Mouse (Mus musculus) midbrain, postnatal 0 days (tissue): ENCODE results near the gene Pcgf1. TPM values are rescaled to one million over a fixed set of nuclear protein-coding genes. Genes with fewer than 3 reads are reported as not detected.
A peak's percentile ranks its signal among the peaks of the same experiment; 100 is the strongest.

Source experiments
- ATAC-seq: fragments of 200-750 bp; cut with Nextera tagmentation; 2 replicates; pipeline ENCODE4 v1.8.0; 2017; ENCODE audit warnings: moderate number of reproducible peaks, mild to moderate bottlenecking, moderate TSS enrichment, moderate library complexity; ENCODE audit not compliant: low FRiP score
- DNase-seq: peaks from one replicate; pipeline ENCODE4 v3.0.0-alpha.2; 2015; ENCODE audit warnings: low spot score
- H3K27ac ChIP-seq: fragments of 300-500 bp; sonication (generic); 2 replicates; pipeline ENCODE4 v1.5.1; 2014; ENCODE audit warnings: low read depth, mild to moderate bottlenecking, low read length, mixed read lengths
- H3K27me3 ChIP-seq: fragments of 300-500 bp; sonication (generic); 2 replicates; pipeline ENCODE4 v1.6.1; 2014; ENCODE audit warnings: low read length, control low read depth, mixed read lengths; ENCODE audit not compliant: insufficient read depth
- H3K36me3 ChIP-seq: fragments of 300-500 bp; sonication (generic); 2 replicates; pipeline ENCODE4 v1.6.1; 2014; ENCODE audit warnings: low read length, control low read depth, mixed read lengths; ENCODE audit not compliant: insufficient read depth
- H3K4me1 ChIP-seq: fragments of 300-500 bp; sonication (generic); 2 replicates; pipeline ENCODE4 v1.6.1; 2014; ENCODE audit warnings: mild to moderate bottlenecking, control low read depth, antibody characterized with exemption, low read length, mixed read lengths; ENCODE audit not compliant: insufficient read depth
- H3K4me2 ChIP-seq: fragments of 300-500 bp; sonication (generic); 2 replicates; pipeline ENCODE4 v1.6.1; 2014; ENCODE audit warnings: low read depth, mild to moderate bottlenecking, low read length, mixed read lengths; ENCODE audit not compliant: poor library complexity, severe bottlenecking
- H3K4me3 ChIP-seq: fragments of 300-500 bp; sonication (generic); 2 replicates; pipeline ENCODE4 v1.5.1; 2014; ENCODE audit warnings: low read depth, mild to moderate bottlenecking, low read length, moderate library complexity
- H3K9ac ChIP-seq: fragments of 300-500 bp; sonication (generic); replicated peaks from 2 replicates; pipeline ENCODE4 v1.6.1; 2014; ENCODE audit warnings: mild to moderate bottlenecking, low read length, moderate library complexity, mixed read lengths; ENCODE audit not compliant: poor library complexity, severe bottlenecking
- H3K9me3 ChIP-seq: fragments of 300-500 bp; sonication (generic); 2 replicates; pipeline ENCODE4 v1.6.1; 2016; ENCODE audit warnings: low read length, control low read depth
- CTCF ChIP-seq: IDR thresholded peaks from 2 replicates; pipeline ENCODE4 v1.5.1; 2016; ENCODE audit warnings: antibody characterized with exemption, mild to moderate bottlenecking
- WGBS: fragments of 180-500 bp; shearing (Covaris S2); extraction: QIAGEN DNeasy Blood & Tissue Kit; methylation state at CpG from one replicate; pipeline ENCODE4 v1.1.7; 2014; 5-methylcytosine and 5-hydroxymethylcytosine counted together
- polyA plus RNA-seq: library from polyadenylated mRNA; unstranded; fragments of >200 nt; fragmentation: Nextera tagmentation; extraction: Ambion mirVana; gene quantifications from 2 replicates; pipeline ENCODE4 v1.2.1, GENCODE M21; 2015
- total RNA-seq: library from RNA; depleted of rRNA; stranded (reverse); fragments of >200 nt; gene quantifications from 2 replicates; pipeline ENCODE4 v1.2.3, GENCODE M21; 2014

Gene Pcgf1
- total and polyA plus RNA-seq, 2 experiments from 2014 or later, result 11.8 to 30.4 TPM

GRCm38 (mm10) chr6:83068706-83069487 lies 8.8 kb upstream of the Pcgf1 start:
- H3K9me3 ChIP-seq, result no peaks in the 10 kb centered on the region
- H3K27me3 ChIP-seq, result peaks cover 87% of the 10 kb centered on the region
- H3K27ac ChIP-seq, result no peak overlapping the region
- DNase-seq (no peak), ATAC-seq (no peak)
- peaks cover 3% of the 10 kb centered on the region; the same call in 1 of the 2 replicates for H3K4me1 ChIP-seq
- H3K4me2 ChIP-seq, result peak overlapping the region; percentile 16
- H3K36me3 ChIP-seq, result no peaks in the 10 kb centered on the region
- H3K4me3 ChIP-seq, result peak overlapping the region; percentile 12; the same call in 1 of the 2 replicates
- no peak for TF ChIP-seq CTCF
- WGBS, result 1% methylated on average over 69 of the region's 81 CpGs
- H3K9ac ChIP-seq, result no peak overlapping the region

- DNase-seq (no peak), ATAC-seq (no peak)
- Histone ChIP-seq H3K4me2 (no peak overlapping the region), H3K4me3 (0 out of 2 replicates have a peak overlapping the region, but pooled peaks have one; percentile 1), H3K4me1 (peaks cover 3% of the 10 kb centered on the region; the same call in 1 of the 2 replicates), H3K36me3 (no peaks in the 10 kb centered on the region), H3K27me3 (peaks cover 87% of the 10 kb centered on the region), H3K27ac (no peak overlapping the region), H3K9me3 (no peaks in the 10 kb centered on the region), H3K9ac (no peak overlapping the region)
- no peak for TF ChIP-seq CTCF
- WGBS, result 2% methylated on average over 69 of the region's 69 CpGs
Measured at GRCm38 (mm10) chr6:83069488-83070246, 8.0 kb upstream of the Pcgf1 start.

GRCm38 (mm10) chr6:83070247-83070310 lies 7.6 kb upstream of the Pcgf1 start, which contains the start of gene Tlx2:
Gene Tlx2, minus strand, starts transcription at chr6:83070293.
- DNase-seq, result no peak
- Histone ChIP-seq H3K36me3 (no peaks in the 10 kb centered on the region), H3K27ac (no peak within 1 kb of the TSS), H3K9ac (no peak within 1 kb of the TSS), H3K9me3 (no peaks in the 10 kb centered on the region), H3K4me1 (peaks cover 3% of the 10 kb centered on the region; the same call in 1 of the 2 replicates), H3K27me3 (peaks cover 87% of the 10 kb centered on the region), H3K4me3 (peak within 1 kb of the TSS; percentile 12; the same call in 1 of the 2 replicates), H3K4me2 (no peak within 1 kb of the TSS)
- ATAC-seq, result no peak
- WGBS, result 5% methylated on average over 10 of the region's 10 CpGs
- TF ChIP-seq CTCF, result no peak

GRCm38 (mm10) chr6:83070311-83071219 lies 7.1 kb upstream of the Pcgf1 start:
- H3K27ac ChIP-seq, result no peak overlapping the region

GRCm38 (mm10) chr6:83071220-83071619 lies 6.4 kb upstream of the Pcgf1 start:
- H3K9me3 ChIP-seq, result no peaks in the 10 kb centered on the region
- no peak for DNase-seq
- H3K9ac ChIP-seq, result no peak overlapping the region
- peaks cover 3% of the 10 kb centered on the region; the same call in 1 of the 2 replicates for H3K4me1 ChIP-seq
- 0% methylated on average over 24 of the region's 24 CpGs for WGBS
- TF ChIP-seq CTCF, result no peak
- 0 out of 2 replicates have a peak, but pooled peaks have one; percentile 8 for ATAC-seq
- H3K36me3 ChIP-seq, result no peaks in the 10 kb centered on the region
- peaks cover 80% of the 10 kb centered on the region for H3K27me3 ChIP-seq
- no peak overlapping the region for H3K27ac ChIP-seq
- no peak overlapping the region for H3K4me3 ChIP-seq
- H3K4me2 ChIP-seq, result no peak overlapping the region

More at GRCm38 (mm10) chr6:83070311-83071219, 7.1 kb upstream of the Pcgf1 start:
- Histone ChIP-seq H3K4me3 (0 out of 2 replicates have a peak overlapping the region, but pooled peaks have one; percentile 1), H3K9ac (no peak overlapping the region), H3K36me3 (no peaks in the 10 kb centered on the region), H3K27me3 (peaks cover 83% of the 10 kb centered on the region), H3K4me1 (peaks cover 3% of the 10 kb centered on the region; the same call in 1 of the 2 replicates), H3K9me3 (no peaks in the 10 kb centered on the region), H3K4me2 (no peak overlapping the region)
- DNase-seq (no peak), ATAC-seq (no peak)
- WGBS, result under 1% methylated on average over 56 of the region's 58 CpGs
- no peak for TF ChIP-seq CTCF
